Mouse (Mus musculus): Measurements from ENCODE around the gene Camk1g. TPM values are rescaled to one million over a fixed set of nuclear protein-coding genes. Genes with fewer than 3 reads are reported as not detected.

The Camk1g gene
- total and polyA plus RNA-seq, 3 experiments: 0.29 TPM; not detected in 2

DNA sequence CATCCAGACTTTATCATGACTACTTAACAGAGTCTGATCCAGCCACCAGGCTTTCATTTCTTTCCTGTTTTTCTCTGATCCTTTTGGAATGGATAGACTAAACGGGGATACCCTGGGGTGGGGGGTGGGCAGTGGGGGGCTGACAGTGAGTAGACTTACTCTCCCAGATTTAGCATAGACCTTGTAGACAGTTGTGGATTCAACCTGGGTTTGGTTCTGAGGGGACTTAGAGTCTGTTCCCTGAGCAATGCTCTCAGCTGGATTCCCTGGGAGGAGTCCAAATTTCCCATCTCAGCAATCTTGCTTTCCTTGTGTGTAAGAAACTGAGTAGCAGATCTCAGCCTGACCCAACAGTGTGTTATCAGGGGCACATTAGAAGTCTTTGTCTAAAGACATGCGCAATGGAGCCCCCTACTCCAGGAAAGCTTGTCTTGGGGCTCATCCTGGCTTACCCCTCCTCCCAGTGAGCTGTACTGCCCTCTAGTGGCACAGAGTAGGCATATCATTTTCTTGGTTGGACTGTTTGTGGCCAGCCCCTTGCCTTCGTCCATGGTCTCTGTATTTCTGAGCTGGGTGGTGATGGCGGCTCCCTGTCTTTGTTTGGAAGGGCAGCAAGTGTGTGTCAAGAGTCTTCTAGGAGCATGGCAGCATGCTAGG, 6.5 kb upstream of the Camk1g start:
- DNase-seq: peak; percentile 29

DNA sequence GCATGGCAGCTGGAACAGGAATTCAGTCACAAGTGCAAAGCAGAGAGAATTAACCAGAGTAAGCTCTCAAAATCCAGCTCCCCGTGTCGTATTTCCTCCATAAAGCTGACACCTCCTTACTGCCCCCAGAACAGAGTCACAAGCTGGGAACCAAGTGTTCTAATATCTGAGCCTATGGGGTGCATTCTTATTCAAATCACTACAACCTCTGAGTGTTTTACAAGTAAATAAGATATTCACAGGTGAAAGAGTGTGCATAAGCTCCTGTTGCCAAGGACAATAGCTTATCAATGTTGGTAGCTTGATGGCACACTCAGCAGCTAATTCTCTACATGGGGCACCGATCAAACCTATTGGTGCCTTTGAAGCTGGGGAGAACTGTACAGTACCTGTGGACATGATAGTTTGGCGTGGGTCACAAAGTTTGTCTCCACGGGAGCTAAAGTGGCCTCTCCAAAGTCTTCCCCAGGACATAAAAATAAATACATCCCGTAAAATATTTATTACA, 3.9 kb upstream of the Camk1g start:
- no peak for DNase-seq

DNA sequence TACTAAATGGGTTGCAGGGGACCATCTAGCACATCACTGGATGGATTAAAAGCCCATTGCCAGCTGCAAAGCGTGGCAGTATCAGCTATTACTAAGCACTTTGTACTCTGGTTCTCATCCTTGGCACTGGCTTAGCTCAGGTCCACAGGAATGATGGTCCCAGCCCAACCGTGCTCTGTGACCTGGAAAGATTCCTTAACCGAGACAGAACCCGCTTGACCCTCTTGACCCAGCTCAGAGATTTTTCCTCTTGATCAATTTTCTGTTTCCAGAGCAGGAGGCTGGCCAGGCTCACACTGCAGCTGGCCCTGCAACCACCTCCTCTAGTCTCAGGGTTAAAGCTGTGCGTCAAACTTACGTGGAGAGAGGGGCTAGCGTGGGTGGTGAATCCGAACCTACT, 1.0 kb downstream of the Camk1g start:
- no peak for DNase-seq

DNA sequence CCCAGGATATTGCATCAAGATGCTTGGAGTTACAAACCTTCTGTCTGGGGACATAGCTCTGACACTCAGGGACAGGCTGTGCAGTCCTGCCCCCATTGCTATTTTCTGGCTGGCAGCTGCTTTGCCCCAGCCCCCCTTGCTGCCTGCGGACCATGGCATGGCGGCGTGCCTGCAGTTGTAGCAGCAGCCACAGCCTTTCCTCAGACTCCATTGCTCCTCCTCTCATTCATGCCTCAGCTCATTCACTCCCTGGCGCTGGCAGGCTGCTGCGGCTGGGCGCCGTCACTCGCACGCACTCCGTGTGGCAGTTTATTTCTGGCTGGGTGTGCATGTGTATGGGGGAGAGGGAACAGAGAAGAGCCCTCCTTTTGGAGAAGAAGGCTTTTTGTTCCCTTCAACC, 2.0 kb downstream of the Camk1g start:
- DNase-seq: no peak

DNA sequence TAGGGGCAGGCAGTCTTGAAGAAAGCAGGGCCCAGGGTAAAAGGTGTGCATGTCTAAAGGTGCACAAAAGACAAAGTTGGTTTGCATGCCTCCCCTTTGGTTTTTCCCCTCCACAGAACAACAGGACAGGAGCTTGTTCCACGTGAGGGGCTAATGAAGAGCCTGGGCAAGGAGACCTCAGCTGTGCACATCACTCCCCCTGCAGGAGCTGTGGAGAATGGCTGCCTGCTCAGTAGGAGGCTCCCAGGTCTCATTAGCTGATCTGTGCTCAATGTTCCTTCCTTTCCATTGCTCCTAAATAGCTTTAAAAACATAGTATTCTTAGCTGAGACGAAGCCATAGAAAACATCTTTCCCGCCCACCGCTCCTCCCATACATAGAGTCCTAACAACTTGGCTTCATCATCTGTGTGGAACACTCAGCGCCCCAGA, 6.3 kb downstream of the Camk1g start:
- DNase-seq: peak; percentile 41

DNA sequence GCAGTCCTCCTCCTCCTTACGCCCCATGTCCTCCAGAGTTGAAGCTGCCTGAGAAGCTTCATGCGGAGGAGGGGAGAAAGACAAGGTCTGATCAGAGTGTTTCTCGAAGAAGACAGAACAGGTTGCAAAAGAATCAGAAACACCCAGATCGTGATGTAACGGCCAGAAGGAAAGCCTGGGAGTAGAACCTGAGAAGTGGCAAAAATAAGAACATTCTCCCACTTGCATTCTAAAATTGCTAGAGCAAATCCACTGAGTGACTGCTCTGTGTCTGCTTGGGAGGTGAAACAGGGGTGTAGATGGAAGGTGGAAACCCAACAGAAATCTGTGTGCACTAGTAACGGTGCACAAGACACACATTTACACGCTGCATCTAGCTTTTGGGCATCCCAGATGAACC, 8.0 kb downstream of the Camk1g start:
- DNase-seq: no peak

DNA sequence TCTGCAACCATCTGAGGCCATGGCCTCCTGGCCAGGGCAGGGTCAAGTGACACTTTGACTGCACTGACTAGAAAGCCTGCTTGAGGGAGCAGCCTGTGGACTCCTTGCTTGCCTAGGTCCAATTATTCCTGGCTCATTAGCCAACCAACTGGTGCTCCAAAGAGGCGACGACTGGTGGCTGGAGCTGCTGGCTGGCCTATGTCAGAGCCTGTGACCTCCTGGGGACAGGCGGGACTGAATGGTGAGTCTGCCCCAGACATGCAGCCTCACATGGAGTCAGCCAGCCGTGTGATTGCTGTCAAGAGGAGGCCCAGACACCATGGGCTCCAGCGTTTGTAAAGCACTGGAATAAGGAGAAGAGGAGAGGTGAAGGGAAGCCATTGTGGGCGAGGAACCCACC, 8.9 kb downstream of the Camk1g start:
- DNase-seq: no peak

DNA sequence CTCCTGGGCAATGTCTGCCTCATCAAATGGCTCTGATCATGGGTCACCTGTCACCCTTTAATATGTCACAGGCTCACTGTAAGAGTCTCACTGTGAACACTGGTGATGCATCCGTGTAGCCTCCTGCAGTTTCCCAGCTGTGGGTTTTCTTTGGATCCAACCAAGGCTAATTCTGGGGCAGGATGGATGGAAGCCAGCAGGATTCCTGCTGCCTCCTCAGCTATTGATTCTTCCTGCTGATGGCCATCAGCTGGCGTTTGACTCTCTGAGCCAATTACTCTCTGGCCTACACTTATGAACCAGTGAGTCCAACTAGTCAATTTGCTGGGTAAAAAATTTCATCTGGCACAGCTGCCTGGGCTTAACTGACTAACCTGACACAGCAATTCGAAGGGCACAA, 10.9 kb downstream of the Camk1g start:
- no peak for DNase-seq

DNA sequence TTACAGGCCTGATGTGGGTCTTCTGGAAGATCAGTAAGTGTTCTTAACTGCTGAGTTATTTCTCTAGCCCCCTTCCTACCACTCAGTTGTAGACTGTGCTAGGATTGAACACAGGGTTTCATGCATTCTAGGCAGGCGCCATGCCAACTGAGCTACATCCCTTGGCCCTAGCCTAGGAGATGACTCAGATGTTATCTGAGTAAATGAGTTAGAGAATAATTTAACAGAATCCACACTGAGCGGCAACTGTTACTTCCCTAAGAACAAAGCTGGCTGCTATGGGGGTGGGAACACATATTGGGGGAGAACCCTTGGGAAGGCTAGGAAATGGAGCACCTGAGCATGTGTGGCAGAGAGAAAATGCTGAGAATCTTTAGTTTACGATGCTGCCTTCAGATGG, 18.5 kb downstream of the Camk1g start:
- DNase-seq: peak; percentile 47

DNA sequence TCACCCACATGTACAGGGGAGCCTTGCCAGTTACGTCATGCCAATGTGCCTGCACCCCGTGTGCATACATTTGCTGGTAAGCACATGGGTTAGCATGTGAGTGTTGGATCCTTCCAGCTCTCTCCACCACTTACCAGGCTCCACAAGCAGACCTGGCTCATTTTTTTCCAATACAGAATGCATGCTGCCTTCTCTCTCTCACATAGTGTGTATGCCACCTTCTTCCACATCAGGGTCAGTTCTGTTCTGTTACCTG, 19.6 kb downstream of the Camk1g start:
- no peak for DNase-seq

DNA sequence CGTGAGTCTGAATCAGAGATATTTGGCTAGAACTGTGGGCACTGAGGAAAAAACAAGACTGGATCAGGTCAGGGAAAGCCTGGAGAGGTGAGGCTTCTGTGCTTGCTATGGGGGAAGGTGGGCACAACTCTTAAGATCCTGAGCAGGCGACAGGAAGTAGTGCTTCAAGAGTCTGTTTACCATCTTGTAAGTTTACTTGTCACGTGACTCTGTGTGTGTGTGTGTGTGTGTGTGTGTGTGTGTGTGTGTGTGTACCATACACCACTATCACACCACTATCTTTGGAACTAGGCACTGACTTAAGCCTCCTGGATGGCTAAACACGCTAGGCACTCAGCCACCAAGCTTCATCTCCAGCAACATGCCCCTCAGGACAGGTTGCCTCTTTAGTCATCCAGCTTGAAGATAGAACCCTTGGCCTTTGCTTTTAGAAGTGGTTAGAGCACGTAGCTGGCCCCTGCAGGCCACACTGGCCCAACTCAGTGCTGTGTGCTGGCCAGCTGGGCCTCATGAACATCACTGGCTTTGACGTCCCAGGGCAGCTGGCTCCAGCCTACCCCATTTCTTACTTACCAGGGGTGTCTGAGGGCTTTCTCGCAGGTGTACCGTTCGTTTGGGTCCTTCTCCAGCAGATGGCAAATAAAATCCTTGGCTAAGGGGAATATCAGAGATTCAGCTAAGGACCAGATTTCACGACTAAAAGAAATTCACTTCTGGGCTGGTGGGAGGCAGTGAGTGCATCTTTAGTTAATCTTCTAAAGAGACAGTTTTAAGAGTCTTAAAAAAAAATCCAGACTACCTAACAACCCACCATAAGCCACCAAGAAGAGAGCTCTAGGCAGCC, 20.2 kb downstream of the Camk1g start:
- DNase-seq: no peak

DNA sequence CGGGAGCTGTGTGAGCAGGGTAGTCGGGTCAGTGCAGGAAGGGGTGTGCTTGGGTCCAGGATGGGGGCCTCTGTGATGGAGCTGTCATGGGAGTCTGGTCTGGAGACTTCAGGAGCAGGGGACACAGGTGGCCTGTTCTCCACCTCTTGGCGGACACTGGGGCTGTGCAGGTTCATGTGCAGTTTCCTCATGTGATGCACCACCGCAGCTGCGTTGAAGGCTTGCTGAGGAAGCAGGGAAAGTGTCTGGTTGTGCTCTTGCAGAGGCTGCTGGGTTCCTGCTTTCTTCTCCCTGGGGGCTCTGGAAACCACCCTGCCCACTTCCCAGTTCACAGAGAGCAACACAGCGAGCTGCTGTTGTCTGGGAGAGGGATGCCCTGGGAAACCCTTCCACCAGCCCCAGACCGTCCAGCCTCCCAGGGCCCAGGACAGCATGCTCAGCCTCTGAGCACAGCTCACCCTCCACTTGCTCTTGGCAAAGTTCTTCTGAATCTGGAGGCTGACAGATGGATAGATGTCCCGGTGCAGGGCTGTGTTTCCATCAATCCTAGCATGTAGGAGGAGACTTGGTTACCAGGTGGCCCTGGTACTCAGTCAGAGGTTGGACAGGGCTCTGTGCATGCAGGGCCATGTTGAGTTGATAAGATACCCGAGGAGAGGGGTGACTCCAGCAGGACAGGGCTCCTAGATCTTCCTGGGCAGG, 21.7 kb downstream of the Camk1g start:
- no peak for DNase-seq

DNA sequence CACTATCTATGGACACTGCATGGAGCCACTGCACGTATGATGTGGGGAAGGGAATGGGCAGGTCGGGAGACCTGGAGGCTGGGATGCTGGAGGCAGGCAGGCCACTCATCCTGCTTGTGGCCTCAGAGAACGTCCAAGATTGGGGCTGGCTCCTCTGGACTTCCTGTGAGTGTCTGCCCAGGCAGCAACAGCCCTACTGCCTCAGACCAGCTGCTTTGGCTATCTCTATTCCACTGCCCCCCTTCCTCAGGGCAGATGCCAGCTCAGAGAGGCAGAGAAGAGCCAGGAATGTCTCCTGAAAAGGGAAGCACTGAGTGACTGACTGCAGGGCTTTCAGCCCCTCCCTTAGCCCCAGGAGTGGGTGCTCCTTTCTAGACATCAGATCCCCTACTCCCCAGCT, 23.2 kb downstream of the Camk1g start:
- DNase-seq: no peak

DNA sequence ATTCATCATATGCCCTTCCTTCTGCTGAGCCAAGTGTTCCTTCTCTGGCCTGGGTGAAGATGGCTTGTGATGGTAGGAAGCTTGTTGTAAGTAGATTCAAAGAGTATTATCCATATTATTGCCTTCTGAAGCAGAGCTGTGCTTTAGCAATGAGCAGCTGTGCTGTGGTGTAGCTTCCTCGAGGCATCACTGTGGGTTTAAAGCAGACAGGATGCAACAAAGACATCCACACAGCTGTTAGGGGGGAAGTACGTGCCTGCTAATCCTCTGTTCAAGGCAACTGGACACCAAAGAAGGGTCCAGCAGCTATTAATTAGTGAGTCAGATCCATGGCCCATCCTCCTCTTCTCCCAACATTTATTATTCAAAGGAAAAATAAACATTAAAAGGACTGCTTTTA, 25.1 kb downstream of the Camk1g start:
- DNase-seq: no peak

DNA sequence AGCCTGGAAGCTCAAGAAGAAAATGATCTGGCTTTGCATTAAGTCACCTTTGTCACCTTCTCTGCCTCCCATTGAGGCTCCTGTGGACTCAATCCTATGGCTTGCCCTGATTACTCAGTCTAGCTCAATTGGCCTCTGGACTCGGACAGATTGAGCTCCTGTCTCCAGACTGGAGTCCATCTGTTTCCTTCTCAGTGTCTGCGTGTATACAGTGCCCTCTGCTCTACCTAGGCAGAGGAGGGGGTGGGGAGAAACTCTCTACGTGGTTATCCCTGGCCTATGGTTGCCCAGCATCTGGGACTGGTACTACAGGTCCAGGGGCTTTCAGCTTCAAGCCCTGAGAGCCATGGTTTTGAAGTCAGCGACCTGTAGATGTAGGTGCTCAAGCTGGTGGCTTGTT, 26.2 kb downstream of the Camk1g start:
- no peak for DNase-seq

DNA sequence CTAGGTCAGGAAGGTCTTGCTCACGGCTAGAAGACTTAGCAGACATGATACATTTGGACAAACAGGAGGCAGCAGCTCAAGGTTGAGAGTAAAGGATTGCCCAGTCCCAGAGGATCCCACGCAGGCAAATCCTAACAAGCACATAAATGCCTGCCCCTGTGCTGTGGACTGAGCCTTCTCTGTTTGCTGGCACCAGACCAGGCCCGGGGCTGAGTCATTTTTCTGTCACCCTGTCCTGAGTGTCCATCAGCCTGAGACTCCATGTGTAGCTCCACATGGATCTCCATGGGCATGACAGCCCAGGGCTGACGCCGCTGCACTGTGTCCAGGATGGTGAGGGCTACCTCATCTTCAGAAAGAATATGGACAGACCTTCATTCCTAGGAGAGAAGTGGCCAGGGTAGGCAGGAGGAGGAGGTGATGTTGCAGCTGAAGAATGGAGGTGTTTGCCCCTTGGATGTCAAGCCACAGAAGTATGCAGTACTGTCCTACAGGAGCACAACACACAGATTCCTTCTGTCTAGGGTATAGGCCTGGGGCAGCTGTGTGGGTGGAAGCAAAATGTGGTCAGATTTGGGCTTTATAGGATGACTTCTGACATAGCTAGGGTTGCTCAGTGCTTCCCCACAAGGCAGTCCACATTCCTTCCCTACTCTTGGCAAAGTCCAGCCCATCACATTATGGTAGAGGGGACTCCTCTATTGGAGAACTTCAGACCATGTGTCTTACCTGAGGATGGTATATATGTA, 27.7 kb downstream of the Camk1g start:
- peak; percentile 85 for DNase-seq

DNA sequence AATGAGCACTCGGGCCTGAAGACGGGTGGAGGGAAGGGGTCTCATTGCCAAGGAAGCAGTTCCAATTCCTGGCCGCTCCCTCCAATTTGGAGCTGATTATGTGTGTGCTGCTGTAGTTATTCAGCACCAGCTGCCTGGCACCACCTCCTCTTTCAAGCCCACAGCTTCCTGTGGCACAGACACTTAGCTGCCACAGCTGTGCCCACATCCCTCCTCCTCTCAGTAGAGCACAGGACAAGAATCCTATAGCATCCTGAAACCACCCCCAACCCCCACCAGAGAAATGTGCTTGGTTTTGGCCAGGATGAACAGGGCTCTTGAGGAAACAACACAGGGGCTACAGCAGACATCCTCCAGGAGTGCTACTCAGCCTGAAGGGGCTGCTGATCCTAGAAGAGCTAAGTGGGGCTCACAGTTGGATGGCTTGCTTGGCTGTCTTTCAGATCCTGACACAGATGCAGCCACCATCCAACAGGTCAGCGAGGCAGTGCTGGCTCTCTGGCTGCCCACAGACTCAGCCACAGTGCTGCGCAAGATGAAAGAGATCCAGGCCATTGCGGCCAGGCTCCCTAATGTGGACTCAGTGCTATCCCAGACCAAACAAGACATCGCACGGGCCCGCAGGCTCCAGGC, 31.6 kb downstream of the Camk1g start:
- no peak for DNase-seq

DNA sequence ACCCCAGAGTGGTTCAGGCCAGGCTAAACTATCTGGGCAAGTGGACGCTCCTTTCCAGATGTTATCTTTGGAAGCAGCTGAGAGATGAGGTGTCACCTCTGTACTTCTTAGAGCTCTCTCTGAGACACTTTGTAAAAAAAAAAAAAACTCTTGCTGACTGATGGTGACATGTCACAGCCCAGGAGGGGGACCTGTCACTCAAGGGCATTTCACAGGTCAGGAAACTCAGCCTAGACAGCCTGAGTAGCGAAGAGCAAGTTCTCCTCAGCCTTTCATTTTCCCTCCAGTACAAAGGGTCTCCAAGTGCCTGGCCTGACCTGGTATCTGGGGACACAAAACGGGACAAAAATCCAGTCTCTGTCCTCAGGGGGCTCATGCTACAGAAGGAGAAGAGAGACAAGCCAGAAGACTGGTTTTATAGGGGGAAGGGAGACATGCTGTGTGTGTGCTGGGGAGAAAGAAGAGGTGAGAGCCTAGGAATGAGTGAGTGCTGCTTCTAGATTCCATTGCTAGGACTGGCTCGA, 32.2 kb downstream of the Camk1g start:
- no peak for DNase-seq

DNA sequence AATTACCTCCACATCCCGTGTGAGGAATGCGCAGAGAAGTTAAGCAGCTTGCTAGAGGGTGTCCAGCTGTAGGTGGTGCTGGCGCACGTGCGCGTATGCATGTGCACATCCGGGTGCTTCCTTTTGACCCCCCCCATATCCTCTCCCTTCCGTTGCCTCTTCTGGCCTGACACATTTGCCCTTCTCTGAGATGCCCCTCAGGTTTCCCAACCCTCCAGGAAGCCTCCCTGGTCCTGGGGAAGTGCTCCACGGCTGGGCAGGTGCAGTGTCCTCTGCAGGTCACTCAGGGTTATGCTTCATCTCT, 33.1 kb downstream of the Camk1g start:
- no peak for DNase-seq

DNA sequence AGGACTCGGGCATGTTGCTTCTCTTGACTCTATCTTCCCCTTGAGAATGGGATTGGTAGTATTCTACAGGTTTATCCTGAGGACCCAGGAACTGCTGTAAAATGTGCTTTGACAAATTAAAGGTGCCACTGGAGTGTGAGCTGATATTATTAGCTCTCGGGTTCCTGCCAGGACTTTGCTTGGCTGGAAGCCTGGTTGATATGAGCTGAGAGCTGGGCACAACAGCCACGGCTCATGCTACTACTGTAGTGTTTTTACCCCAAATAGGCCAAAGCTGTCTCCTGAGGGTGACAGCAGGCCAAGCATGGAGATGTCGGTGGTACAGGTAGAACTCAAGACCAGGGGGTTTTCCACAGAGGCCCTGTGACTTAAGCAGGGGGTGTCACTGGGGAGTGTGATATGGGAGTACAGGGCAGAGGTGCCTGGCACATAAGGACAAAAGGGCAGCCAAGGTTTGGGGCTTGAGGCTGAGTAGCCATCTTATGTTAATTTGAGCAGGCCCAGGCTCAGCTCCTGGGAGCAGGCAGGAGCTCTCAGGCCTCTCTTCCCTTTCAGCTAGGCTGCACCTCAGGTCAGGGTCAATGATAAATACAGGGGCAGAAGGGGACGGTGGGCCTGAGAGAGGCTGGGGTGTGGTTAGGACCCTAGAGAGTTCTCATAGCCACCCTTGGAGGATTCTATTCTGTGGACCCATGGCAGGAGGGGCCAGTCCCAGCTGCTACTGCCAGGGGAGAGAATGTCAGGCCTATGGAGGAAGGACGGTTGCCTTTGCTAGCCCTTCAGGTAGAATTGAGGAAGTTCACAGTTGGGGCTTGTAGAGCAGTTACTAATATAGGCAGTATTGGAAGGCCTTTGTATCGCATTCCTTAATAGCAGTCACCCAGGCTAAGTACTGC, 33.7 kb downstream of the Camk1g start:
- DNase-seq: no peak

DNA sequence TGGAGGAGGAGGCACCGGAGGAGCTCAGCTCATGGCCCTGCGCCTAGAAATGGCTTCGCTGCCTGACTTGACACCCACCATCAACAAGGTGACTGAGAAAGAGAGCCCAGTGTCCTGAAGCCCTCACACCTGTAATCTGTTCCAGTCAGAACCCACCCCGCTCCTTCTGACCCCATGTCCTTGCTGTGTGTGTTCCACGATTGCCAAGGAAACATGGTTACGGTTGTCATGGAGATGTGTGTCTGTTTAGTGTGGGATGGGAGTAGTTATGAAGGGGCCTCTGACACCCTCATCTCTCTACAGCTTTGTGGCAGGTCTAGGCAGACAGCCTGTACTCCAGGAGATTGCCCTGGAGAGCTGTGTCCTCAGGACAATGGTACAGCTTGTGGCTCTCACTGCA, 35.6 kb downstream of the Camk1g start:
- no peak for DNase-seq

All from adrenal gland, adult 2 months (tissue).